Mouse (Mus musculus): ENCODE results near the gene Mrgprd.
A peak's percentile ranks its signal among the peaks of the same experiment; 100 is the strongest.

Mrgprd gene

GRCm38 (mm10) chr7:145304153-145304552 lies 10.5 kb upstream of the Mrgprd start:
- DNase-seq: no peak

DNA sequence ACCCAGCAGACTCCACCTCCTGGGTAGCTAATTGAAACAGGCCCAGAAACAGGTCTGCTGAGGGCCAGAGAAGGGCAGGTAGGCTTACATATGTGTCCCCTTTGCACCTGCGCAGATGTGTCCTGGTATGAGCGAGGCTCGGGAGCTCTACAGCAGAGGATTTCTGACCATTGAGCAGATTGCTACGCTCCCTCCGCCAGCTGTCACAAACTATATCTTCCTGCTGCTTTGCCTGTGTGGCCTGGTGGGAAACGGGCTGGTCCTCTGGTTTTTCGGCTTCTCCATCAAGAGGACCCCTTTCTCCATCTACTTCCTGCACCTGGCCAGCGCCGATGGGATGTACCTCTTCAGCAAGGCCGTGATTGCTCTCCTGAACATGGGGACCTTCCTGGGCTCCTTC lies 7.0 kb upstream of the Mrgprd start:
- no peak for DNase-seq

DNA sequence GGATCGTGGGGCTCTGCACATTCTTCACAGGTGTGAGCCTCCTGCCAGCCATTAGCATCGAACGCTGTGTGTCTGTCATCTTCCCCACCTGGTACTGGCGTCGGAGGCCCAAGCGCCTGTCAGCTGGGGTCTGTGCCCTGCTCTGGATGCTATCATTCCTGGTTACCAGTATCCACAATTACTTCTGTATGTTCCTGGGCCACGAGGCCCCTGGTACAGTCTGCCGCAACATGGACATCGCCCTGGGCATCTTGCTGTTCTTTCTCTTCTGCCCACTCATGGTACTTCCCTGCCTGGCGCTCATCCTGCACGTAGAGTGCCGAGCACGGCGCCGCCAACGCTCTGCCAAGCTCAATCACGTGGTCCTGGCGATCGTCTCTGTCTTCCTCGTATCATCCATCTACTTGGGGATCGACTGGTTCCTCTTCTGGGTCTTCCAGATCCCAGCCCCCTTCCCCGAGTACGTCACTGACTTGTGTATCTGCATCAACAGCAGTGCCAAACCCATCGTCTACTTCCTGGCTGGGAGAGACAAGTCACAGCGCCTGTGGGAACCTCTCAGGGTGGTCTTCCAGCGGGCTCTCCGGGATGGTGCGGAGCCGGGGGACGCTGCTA lies 6.5 kb upstream of the Mrgprd start:
- DNase-seq: no peak

DNA sequence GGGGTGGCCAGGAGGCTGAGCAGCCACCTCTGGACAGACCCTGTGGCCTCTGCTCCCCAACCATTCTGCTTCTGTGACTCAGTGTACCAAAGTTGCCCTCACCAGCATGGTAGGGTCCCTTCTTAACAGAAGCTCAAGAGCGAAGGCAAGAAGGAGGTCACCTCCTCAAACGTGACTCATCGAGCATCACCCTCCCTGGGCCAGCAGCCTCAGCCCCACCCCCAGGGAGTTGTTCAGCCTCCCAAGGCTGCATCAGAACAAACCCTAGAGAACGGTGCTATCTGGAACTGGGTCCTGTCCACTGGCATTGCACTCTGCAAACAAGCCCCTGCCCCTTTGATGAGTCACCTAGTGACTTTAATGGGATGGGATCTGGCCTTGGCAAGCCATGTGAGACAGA lies 5.8 kb upstream of the Mrgprd start:
- no peak for DNase-seq

DNA sequence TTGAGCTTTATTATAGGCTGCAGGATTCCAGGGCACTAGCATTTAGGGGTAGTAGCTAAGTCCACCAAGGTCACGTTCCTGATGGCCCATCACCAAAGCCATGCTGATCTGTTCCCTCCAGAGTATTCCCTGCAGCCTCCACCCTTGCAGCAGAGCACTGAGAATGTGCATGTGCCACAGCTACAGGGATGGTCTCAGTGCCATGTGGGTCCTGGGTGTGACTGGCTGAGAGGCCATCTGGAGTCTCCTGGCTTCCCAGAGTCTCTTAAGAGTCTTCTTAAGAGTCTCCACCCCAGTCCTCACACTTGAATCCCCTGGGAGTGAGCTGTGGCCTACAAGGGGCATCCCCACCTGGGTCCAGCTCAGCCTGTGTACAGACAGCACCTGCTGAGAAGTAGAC lies 4.8 kb upstream of the Mrgprd start:
- no peak for DNase-seq

DNA sequence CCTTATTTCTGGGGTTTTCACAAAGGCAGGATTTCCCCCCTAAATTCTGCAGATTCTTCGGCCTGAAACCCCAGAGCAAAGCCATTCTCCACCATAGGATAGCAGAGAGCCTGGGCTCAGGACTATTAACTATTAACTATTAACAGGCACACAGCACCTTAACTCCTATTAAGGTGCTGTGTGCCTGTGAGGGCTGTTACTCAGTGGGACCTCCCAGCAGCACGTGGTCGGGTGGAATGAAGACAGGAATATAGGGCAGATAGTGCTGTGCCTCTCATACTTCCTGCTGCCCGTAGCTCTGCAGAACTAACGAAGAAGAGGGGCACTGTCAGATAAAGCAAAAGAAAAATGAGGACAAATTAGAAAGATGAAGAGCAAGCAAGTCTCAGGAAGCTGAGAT lies 4.1 kb upstream of the Mrgprd start:
- no peak for DNase-seq

DNA sequence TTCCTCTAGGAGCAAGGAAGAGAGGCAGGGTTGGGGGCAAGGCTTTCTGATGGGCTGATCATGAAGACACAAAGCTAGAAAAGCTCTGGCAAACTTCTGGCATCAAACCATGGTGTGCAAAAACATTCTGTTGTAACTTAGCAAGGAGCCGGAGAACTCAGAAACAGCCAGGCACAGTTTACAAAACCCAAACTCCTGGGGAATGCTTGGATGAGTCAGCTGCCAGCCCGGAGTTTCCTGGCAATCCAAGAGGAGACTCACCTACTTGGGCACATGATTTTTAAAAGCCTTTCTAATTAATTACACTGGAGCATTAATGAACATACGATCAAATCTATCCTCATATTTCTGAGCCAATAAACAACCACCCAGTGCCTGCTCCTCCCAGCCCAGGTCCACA lies 2.5 kb upstream of the Mrgprd start:
- no peak for DNase-seq

DNA sequence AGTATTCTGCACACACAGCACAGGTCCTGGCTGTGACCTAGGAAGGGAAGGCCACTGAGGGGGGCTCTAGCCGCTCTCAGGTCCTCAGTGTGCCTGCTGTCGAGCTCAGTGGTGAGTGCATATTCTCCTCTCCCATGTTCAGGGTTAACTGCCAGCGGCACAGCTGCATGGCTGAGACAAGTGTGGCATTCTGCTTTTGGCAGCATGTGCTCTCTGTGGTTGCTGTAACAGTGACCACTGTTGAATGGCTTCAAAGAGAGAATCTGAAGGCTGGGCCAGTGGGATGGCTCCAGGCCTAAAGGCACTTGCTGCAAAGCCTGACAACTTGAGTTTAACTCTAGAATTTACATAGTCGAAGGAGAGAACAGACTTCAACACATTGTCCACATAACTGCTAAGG lies 2.9 kb downstream of the Mrgprd start:
- DNase-seq: no peak

GRCm38 (mm10) chr7:145319481-145319880 lies 4.8 kb downstream of the Mrgprd start:
- no peak for DNase-seq

DNA sequence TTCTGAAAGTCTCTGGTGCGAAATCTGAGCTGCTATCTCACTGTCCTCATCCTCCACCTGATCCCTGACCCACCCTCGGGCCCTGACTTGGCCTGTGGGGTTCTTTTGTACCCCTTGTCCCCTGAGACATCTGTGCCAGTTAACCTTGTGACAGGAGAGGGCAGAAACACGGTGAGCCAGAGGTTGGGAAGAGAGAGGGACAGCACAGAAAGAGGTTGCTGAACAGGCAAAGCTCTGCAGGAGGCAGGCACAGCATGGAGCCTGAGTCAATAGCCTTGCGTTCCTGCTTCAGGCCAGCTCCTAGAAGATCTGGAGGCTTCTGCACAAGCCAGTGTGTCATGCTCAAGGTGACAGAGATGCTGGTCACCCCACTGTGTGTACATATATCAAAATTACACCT lies 9.0 kb downstream of the Mrgprd start:
- no peak for DNase-seq

DNA sequence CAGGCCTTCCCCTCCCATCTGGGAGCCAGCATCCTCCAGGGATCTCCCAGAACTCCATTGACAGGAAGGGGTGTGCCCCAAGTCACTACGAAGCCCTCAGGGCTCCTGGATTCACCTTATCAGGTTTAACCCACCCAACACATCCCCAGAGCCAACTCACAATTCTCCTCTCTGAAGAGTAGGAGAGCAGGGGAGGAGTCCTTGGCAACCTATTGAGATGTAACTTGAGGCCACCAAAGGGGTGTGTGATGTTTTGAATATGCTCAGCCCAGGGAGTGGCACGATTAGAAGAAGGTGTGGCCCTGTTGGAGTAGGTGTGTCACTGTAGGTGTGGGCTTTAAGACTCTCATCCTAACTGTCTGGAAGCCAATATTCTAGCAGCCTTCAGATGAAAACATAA lies 11.1 kb downstream of the Mrgprd start:
- no peak for DNase-seq

GRCm38 (mm10) chr7:145329982-145330381 lies 15.3 kb downstream of the Mrgprd start:
- no peak for DNase-seq

- no peak for DNase-seq
Observed at GRCm38 (mm10) chr7:145330641-145331040, 16.0 kb downstream of the Mrgprd start.

DNA sequence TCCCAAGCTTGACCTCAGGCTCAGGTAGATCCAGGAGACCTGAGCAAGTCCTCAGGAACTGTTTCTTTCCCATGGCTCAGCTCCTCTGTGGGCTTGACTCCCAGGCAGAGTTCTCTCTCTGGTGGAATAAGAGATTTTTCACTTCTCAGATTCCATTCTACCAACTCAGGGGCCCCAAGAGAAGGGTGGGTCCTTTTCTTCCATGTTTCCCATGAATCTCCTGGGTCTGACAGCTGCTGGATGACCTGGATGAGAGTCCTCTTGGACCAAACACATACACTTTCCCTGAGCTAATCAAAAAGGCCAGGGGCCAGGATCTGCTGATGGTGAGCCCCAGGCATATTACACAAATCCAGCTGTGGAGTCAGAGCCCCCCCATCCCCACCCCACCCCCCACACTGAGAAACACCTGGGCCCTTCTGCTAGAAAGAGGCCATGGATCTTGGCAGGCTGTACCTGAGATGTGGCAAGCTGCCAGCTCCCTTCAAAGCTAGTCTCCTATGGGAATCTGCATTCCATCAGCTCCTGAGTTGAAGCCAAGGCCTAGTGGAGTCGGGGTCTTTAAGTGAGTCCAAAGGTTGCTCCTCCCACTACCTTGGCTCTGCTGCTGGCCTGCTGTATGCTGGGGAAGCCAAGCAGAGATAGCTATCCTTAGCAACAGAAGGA lies 17.9 kb downstream of the Mrgprd start:
- peak; percentile 65 for DNase-seq

DNA sequence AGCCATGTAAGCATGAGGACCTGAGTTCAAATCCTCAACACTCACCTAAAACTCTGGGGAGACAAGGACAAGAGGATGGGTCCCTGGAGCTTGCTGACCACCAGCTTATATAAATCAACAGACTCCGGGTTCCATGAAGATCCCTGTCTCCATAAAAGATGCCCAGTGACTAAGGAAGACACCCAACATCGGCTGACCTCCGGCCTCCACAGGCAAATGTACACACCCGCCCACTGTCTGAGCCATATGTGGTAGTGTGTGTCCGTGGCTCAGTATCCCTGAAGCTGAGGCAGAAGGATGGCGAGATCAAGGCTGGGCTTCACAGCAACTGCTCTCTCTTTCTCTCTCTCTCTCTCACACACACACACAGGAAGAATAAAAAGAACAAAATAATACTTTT lies 19.3 kb downstream of the Mrgprd start:
- no peak for DNase-seq

GRCm38 (mm10) chr7:145334428-145335027 lies 19.9 kb downstream of the Mrgprd start:
- no peak for DNase-seq

DNA sequence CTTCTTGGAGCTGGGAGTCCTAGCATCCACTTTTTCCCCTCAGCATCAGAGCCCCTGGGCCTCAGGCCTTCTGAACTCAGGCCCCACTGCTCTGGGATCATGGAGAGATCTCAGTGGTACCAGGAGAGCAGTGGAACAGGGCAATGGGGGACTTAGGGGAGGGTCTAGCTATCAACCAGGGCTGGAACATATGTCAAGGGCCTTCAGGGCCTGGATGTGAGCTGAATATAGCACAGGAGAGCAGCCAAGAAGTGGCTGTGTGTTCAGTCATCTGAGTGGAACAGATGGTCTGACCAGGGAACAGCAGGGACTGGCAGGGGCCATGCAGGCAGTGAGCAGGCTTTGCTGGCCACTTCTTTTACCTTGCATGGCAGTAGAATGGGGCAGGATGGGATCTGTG lies 20.6 kb downstream of the Mrgprd start:
- DNase-seq: no peak

DNA sequence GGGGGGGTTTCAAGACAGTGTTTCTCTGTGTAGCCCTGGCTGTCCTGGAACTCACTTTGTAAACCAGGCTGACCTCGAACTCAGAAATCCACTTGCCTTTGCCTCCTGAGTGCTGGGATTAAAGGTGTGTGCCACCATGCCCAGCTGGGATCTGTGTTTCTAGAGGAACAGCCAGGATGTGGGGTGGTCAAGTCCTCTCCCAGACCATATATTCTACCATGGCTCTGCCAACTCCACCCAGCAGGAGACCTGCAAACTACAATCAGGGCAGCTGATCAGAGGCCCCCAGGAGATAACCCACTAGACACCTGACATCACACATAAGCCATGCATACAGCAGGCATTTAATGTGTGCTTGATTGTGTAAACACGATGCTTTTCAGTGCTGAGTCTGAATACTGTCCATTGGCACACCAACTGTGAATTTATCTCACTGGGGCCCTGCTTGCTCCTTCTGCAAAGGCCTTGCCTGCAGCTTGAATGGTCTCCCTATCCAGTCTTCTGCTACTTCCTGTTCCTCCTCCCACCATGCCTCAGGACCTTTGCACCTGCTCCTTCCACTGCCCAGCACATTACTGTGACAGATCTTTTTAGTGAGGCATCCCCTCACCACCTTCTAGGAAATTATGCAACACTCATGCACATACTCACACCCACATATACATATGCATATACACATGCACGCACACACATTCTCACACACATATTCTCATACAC lies 21.1 kb downstream of the Mrgprd start:
- DNase-seq: no peak

DNA sequence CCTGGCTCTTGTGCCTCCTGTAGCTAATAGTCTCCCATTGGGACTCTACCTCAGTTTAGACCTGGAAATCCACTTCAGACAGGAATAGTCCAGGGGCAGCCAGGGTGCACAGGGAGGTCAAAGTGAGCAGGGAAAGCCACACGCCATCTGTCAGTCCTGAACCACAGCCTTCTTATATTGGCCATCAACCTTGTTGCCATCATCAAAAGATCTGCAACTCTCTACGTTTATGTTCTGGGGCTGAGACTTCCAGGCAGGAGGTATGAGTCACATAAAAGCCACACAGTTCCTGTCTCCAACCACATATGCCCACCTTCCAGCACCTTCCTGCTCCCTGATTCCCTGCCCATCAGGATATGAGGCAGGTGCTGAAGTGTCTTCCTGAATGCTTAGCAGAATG lies 23.3 kb downstream of the Mrgprd start:
- DNase-seq: no peak

DNA sequence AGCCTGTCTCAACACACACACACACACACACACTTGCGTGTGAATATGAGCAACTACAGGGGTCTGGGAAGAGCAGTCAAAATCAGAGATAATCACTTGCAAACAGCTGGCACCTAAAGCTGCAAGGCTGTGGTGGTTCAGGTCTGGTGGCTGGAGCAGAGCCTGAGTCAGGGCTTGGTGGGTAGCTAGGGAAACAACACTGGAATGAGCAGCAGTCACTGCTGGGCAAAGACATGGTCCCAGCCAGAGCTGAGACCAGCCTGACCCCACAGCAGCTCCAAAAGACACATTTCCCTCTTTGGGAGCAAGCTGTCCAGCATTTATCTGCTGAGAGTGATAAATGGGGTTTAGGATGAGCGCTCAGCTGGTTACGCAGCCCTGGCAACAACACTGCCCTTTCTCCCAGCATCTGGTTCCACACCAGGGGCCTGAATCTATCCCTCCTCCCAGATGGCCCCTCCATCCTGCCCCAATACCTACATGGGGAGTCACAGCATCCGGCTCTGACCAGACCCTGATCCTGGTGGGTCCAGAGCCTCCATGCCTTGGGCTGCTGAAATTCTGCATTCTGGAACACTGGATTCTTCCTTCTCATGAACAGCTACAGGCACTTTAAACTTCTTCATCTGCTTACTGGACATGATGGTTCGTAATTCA lies 25.7 kb downstream of the Mrgprd start:
- DNase-seq: no peak

Measured in kidney, postnatal 14 days (tissue).